Mouse (Mus musculus) megakaryocyte, embryonic 14.5 days (primary cell): Measurements from ENCODE around the gene Phf21a. TPM values are rescaled to one million over a fixed set of nuclear protein-coding genes. Genes with fewer than 3 reads are reported as not detected.
A peak's percentile ranks its signal among the peaks of the same experiment; 100 is the strongest.

Source experiments
- H3K27me3 ChIP-seq: replicated peaks from 2 replicates; pipeline ENCODE3; 2012; ENCODE audit warnings: inconsistent platforms
- H3K36me3 ChIP-seq: replicated peaks from 2 replicates; pipeline ENCODE3; 2012; ENCODE audit warnings: low read length, inconsistent platforms, mixed read lengths
- H3K4me1 ChIP-seq: 2 replicates; pipeline ENCODE4 v1.6.1; 2012; ENCODE audit warnings: inconsistent platforms
- H3K4me3 ChIP-seq: replicated peaks from 2 replicates; pipeline ENCODE3; 2012; ENCODE audit warnings: moderate library complexity, mild to moderate bottlenecking, inconsistent platforms
- H3K9me3 ChIP-seq: 2 replicates; pipeline ENCODE4 v1.6.1; 2012; ENCODE audit warnings: inconsistent platforms
- FLI1 ChIP-seq: IDR thresholded peaks from 2 replicates; pipeline ENCODE4 v1.6.1; 2012; ENCODE audit warnings: low read length, inconsistent platforms, mixed read lengths
- GATA1 ChIP-seq: IDR thresholded peaks from 3 replicates; pipeline ENCODE4 v1.6.1; 2012; ENCODE audit warnings: mixed read lengths, low read length, inconsistent platforms, borderline replicate concordance
- polyA plus RNA-seq: library from polyadenylated mRNA; stranded (reverse); fragments of >175 nt; gene quantifications from 2 replicates; pipeline ENCODE4 v1.2.3, GENCODE M21; 2012; ENCODE audit warnings: low replicate concordance; ENCODE audit not compliant: insufficient read depth

The Phf21a gene
- polyA plus RNA-seq, 1 experiment = 19.0 TPM

- Histone ChIP-seq H3K9me3 (no peaks in the 10 kb centered on the region), H3K4me1 (no peaks in the 10 kb centered on the region; the same call in 1 of the 2 replicates), H3K27me3 (no peaks in the 10 kb centered on the region), H3K4me3 (no peak overlapping the region), H3K36me3 (peaks cover 86% of the 10 kb centered on the region)
- TF ChIP-seq GATA1 (no peak), FLI1 (no peak)
Measured at GRCm38 (mm10) chr2:92360893-92361292, 268.0 kb downstream of the Phf21a start.

GRCm38 (mm10) chr2:92361795-92362194, 268.9 kb downstream of the Phf21a start:
- no peaks in the 10 kb centered on the region for H3K9me3 ChIP-seq
- no peaks in the 10 kb centered on the region for H3K27me3 ChIP-seq
- no peak overlapping the region for H3K4me3 ChIP-seq
- H3K36me3 ChIP-seq = peaks cover 77% of the 10 kb centered on the region
- no peaks in the 10 kb centered on the region; the same call in 1 of the 2 replicates for H3K4me1 ChIP-seq
- TF ChIP-seq GATA1 (no peak), FLI1 (no peak)

- Histone ChIP-seq H3K4me3 (no peak overlapping the region), H3K36me3 (peaks cover 68% of the 10 kb centered on the region), H3K4me1 (peaks cover 3% of the 10 kb centered on the region; the same call in 1 of the 2 replicates), H3K9me3 (no peaks in the 10 kb centered on the region), H3K27me3 (peaks cover 6% of the 10 kb centered on the region)
- TF ChIP-seq GATA1 (no peak), FLI1 (no peak)
Measured at GRCm38 (mm10) chr2:92362571-92363228, 269.8 kb downstream of the Phf21a start.

GRCm38 (mm10) chr2:92364086-92364485, 271.2 kb downstream of the Phf21a start:
- no peak for TF ChIP-seq GATA1
- no peak for TF ChIP-seq FLI1
- Histone ChIP-seq H3K4me1 (peaks cover 3% of the 10 kb centered on the region; the same call in 1 of the 2 replicates), H3K9me3 (no peaks in the 10 kb centered on the region), H3K27me3 (peaks cover 11% of the 10 kb centered on the region), H3K36me3 (peaks cover 54% of the 10 kb centered on the region), H3K4me3 (no peak overlapping the region)

- H3K36me3 ChIP-seq = peaks cover 39% of the 10 kb centered on the region
- no peak overlapping the region for H3K4me3 ChIP-seq
- no peak for TF ChIP-seq GATA1
- TF ChIP-seq FLI1 = no peak
- H3K9me3 ChIP-seq = no peaks in the 10 kb centered on the region
- H3K27me3 ChIP-seq = peaks cover 26% of the 10 kb centered on the region
- peaks cover 13% of the 10 kb centered on the region for H3K4me1 ChIP-seq
Measured at GRCm38 (mm10) chr2:92365568-92365967, 272.7 kb downstream of the Phf21a start.

- Histone ChIP-seq H3K27me3 (peaks cover 44% of the 10 kb centered on the region), H3K4me1 (peaks cover 22% of the 10 kb centered on the region), H3K9me3 (no peaks in the 10 kb centered on the region), H3K4me3 (peak overlapping the region; percentile 18), H3K36me3 (peaks cover 21% of the 10 kb centered on the region)
- TF ChIP-seq GATA1 (no peak), FLI1 (no peak)
Measured at GRCm38 (mm10) chr2:92367383-92368029, 274.6 kb downstream of the Phf21a start.

- Histone ChIP-seq H3K9me3 (no peaks in the 10 kb centered on the region), H3K36me3 (no peaks in the 10 kb centered on the region), H3K27me3 (peaks cover 48% of the 10 kb centered on the region), H3K4me3 (peak overlapping the region; percentile 86), H3K4me1 (peaks cover 41% of the 10 kb centered on the region)
- TF ChIP-seq GATA1 (no peak), FLI1 (no peak)
Measured at GRCm38 (mm10) chr2:92370375-92370774, 277.5 kb downstream of the Phf21a start.

GRCm38 (mm10) chr2:92370821-92371805, 278.2 kb downstream of the Phf21a start:
- Histone ChIP-seq H3K27me3 (peaks cover 48% of the 10 kb centered on the region), H3K4me3 (peak overlapping the region; percentile 86), H3K36me3 (no peaks in the 10 kb centered on the region), H3K4me1 (peaks cover 47% of the 10 kb centered on the region), H3K9me3 (no peaks in the 10 kb centered on the region)
- no peak for TF ChIP-seq GATA1
- no peak for TF ChIP-seq FLI1

GRCm38 (mm10) chr2:92371971-92372690, 279.2 kb downstream of the Phf21a start:
- Histone ChIP-seq H3K27me3 (peaks cover 46% of the 10 kb centered on the region), H3K4me1 (peaks cover 55% of the 10 kb centered on the region), H3K9me3 (no peaks in the 10 kb centered on the region), H3K4me3 (no peak overlapping the region), H3K36me3 (peaks cover 4% of the 10 kb centered on the region)
- TF ChIP-seq FLI1 = no peak
- TF ChIP-seq GATA1 = no peak
